Mouse (Mus musculus): ENCODE data around the gene Pnmal1.

Gene Pnmal1

GRCm38 (mm10) chr7:16924037-16924834 is 35.2 kb upstream of the Pnmal1 start, which contains the start of gene Calm3:
Gene Calm3 (minus strand): TSS chr7:16924114.
- peak; percentile 99 to 100 for DNase-seq (ENCODE audit: low read depth in 2 of 2, low spot score in 2 of 2)

GRCm38 (mm10) chr7:16928341-16928740 is 31.1 kb upstream of the Pnmal1 start:
- no peak for DNase-seq (ENCODE audit: low read depth in 2 of 2, low spot score in 2 of 2)

GRCm38 (mm10) chr7:16930850-16931249 is 28.6 kb upstream of the Pnmal1 start:
- DNase-seq (ENCODE audit: low read depth in 2 of 2, low spot score in 2 of 2): peak; percentile 58 to 77

GRCm38 (mm10) chr7:16931968-16932627 is 27.4 kb upstream of the Pnmal1 start:
- DNase-seq (ENCODE audit: low read depth in 2 of 2, low spot score in 2 of 2): peak; percentile 78 to 81

GRCm38 (mm10) chr7:16932704-16933577 is 26.5 kb upstream of the Pnmal1 start:
- DNase-seq (ENCODE audit: low read depth in 2 of 2, low spot score in 2 of 2): peak in 1 of 2 experiments; percentile 53

- no peak for DNase-seq (ENCODE audit: low read depth in 2 of 2, low spot score in 2 of 2)
Observed at GRCm38 (mm10) chr7:16937312-16937711, 22.2 kb upstream of the Pnmal1 start.

GRCm38 (mm10) chr7:16938117-16938791 is 21.2 kb upstream of the Pnmal1 start:
- no peak for DNase-seq (ENCODE audit: low read depth in 2 of 2, low spot score in 2 of 2)

GRCm38 (mm10) chr7:16940292-16940691 is 19.2 kb upstream of the Pnmal1 start:
- no peak for DNase-seq (ENCODE audit: low read depth in 2 of 2, low spot score in 2 of 2)

- no peak for DNase-seq (ENCODE audit: low read depth in 2 of 2, low spot score in 2 of 2)
Observed at GRCm38 (mm10) chr7:16942861-16943260, 16.6 kb upstream of the Pnmal1 start.

GRCm38 (mm10) chr7:16944061-16944807 is 15.2 kb upstream of the Pnmal1 start, which contains the start of gene Pnmal2:
Gene Pnmal2 (plus strand): TSS chr7:16944682.
- DNase-seq (ENCODE audit: low read depth in 2 of 2, low spot score in 2 of 2): peak in 1 of 2 experiments; percentile 46

GRCm38 (mm10) chr7:16944808-16945315 is 14.6 kb upstream of the Pnmal1 start:
- no peak for DNase-seq (ENCODE audit: low read depth in 2 of 2, low spot score in 2 of 2)

- no peak for DNase-seq (ENCODE audit: low read depth in 2 of 2, low spot score in 2 of 2)
Observed at GRCm38 (mm10) chr7:16945419-16945818, 14.1 kb upstream of the Pnmal1 start.

- no peak for DNase-seq (ENCODE audit: low read depth in 2 of 2, low spot score in 2 of 2)
Observed at GRCm38 (mm10) chr7:16946441-16947348, 12.8 kb upstream of the Pnmal1 start.

- no peak for DNase-seq (ENCODE audit: low read depth in 2 of 2, low spot score in 2 of 2)
Observed at GRCm38 (mm10) chr7:16947349-16947895, 12.1 kb upstream of the Pnmal1 start.

- no peak for DNase-seq (ENCODE audit: low read depth in 2 of 2, low spot score in 2 of 2)
Observed at GRCm38 (mm10) chr7:16947959-16948361, 11.5 kb upstream of the Pnmal1 start.

- DNase-seq (ENCODE audit: low read depth in 2 of 2, low spot score in 2 of 2): no peak
Observed at GRCm38 (mm10) chr7:16948923-16949458, 10.5 kb upstream of the Pnmal1 start.

GRCm38 (mm10) chr7:16949908-16950841 is 9.3 kb upstream of the Pnmal1 start:
- peak; percentile 53 to 58 for DNase-seq (ENCODE audit: low read depth in 2 of 2, low spot score in 2 of 2)
